Mouse (Mus musculus) spleen, adult 2 months (tissue): ENCODE results near the gene Ocln. TPM values are rescaled to one million over a fixed set of nuclear protein-coding genes. Genes with fewer than 3 reads are reported as not detected.
A peak's percentile ranks its signal among the peaks of the same experiment; 100 is the strongest.
"Not testable (repeated sequence)": the region's sequence is repeated elsewhere in the genome, so short reads cannot be mapped to it uniquely, and the experiment has no call there.

ENCODE experiments used
- DNase-seq, 2 experiments: peaks; one replicate each; pipeline versions ENCODE4 v3.0.0 to v3.0.0-alpha.2; 2012 to 2021; ENCODE audit warnings: low spot score in 2 of 2, low read depth in 1 of 2
- H3K27ac ChIP-seq: fragments of 200-500 bp; 2 replicates; pipeline ENCODE4 v1.5.1; 2012; ENCODE audit warnings: low read length, inconsistent platforms; ENCODE audit not compliant: insufficient read depth
- H3K27me3 ChIP-seq: fragments of 200-500 bp; 2 replicates; pipeline ENCODE4 v1.6.1; 2012; ENCODE audit warnings: mild to moderate bottlenecking, moderate library complexity, low read length, inconsistent platforms; ENCODE audit not compliant: control insufficient read depth, insufficient read depth
- H3K36me3 ChIP-seq: fragments of 200-500 bp; 2 replicates; pipeline ENCODE4 v1.6.1; 2012; ENCODE audit warnings: mild to moderate bottlenecking, low read length, inconsistent platforms; ENCODE audit not compliant: control insufficient read depth, insufficient read depth
- H3K4me1 ChIP-seq: fragments of 200-500 bp; 2 replicates; pipeline ENCODE4 v1.6.1; 2011; ENCODE audit warnings: inconsistent platforms; ENCODE audit not compliant: control insufficient read depth, insufficient read depth, insufficient read length
- H3K4me3 ChIP-seq: fragments of 200-500 bp; 2 replicates; pipeline ENCODE4 v1.5.1; 2011; ENCODE audit warnings: mild to moderate bottlenecking, inconsistent platforms; ENCODE audit not compliant: insufficient read depth, insufficient read length; ENCODE audit errors: extremely low read depth
- CTCF ChIP-seq: fragments of 200-500 bp; IDR thresholded peaks from 2 replicates; pipeline ENCODE4 v1.5.1; 2011; ENCODE audit warnings: mild to moderate bottlenecking, inconsistent platforms; ENCODE audit not compliant: insufficient read depth, insufficient read length, insufficient replicate concordance; ENCODE audit errors: extremely low read depth
- POLR2A ChIP-seq: fragments of 200-500 bp; IDR thresholded peaks from 2 replicates; pipeline ENCODE4 v1.6.1; 2011; ENCODE audit warnings: low read depth, low read length, inconsistent platforms
- WGBS: fragments of 180-500 bp; shearing (Covaris S2); methylation state at CpG from one replicate; pipeline ENCODE4 v1.1.7; 2018; 5-methylcytosine and 5-hydroxymethylcytosine counted together
- polyA plus RNA-seq: library from polyadenylated mRNA; depleted of rRNA; stranded (reverse); fragments of >200 nt; gene quantifications from 2 replicates; pipeline ENCODE4 v1.2.3, GENCODE M21; 2012

The Ocln gene
- polyA plus RNA-seq, 1 experiment: 0.09 TPM

DNA sequence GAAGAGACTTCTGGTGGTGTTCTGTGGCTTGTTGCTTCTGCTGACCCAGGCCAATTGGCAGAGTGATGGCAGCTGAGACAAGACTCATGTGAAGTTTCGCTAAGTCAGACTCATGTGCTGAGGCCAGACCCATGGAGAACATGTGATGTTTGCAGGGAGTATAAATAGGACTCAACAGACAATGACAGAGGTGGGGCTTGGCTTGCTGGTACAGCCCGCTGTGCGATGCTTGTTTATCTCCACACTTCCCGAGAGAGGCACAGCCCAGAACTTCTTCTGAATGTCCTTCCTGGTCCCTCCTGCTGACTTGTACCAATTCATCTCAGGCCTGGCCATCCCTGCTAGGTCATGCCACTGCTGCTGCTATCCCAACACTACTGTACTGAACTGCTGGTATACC is 57.2 kb downstream of the Ocln start:
- no peaks in the 10 kb centered on the region; the same call in 1 of the 2 replicates for H3K27me3 ChIP-seq
- DNase-seq: no peak
- H3K36me3 ChIP-seq: no peaks in the 10 kb centered on the region
- 86% methylated on average over 4 of the region's 4 CpGs for WGBS
- H3K27ac ChIP-seq: no peak overlapping the region
- no peak overlapping the region for H3K4me3 ChIP-seq
- no peaks in the 10 kb centered on the region for H3K4me1 ChIP-seq
- no peak for TF ChIP-seq CTCF
- no peak for TF ChIP-seq POLR2A

DNA sequence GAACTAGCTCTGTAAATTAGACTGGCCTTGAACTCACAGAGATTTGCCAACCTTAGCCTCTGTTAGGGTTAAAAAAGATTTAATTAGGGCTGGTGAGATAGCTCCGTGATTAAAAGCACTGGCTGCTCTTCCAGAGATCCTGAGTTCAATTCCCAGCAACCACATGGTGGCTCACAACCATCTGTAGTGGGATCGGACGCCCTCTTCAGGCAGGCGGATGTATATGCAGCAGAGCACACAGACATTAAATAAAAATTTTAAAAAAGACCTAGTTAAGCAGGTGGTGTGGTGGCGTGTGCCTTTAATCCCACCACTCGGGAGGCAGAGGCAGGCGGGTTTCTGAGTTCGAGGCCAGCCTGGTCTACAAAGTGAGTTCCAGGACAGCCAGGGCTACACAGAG is 58.1 kb downstream of the Ocln start:
- H3K36me3 ChIP-seq, H3K27me3 ChIP-seq, H3K4me1 ChIP-seq, DNase-seq, H3K4me3 ChIP-seq, H3K27ac ChIP-seq: not testable (repeated sequence)
- WGBS: 78% methylated on average over 8 of the region's 8 CpGs

DNA sequence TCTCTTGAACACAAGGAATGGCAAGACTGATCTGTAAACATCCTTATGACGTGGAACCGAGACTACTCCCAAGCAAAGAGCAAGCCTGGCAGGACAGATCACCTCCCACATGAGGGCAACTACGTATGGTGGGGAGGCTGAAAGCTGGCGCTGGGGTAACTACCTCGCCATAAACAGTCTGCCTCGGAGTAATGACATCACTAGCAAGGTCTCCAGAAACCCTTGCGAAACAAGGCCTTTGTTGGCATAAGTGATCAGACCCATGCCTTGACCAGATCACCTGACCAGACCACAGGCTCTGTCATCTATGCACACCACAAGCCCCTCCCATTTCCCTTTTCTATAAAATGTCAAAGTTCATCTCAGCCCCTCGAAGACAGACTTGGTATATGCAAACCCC is 59.2 kb downstream of the Ocln start:
- WGBS: 58% methylated on average over 8 of the region's 8 CpGs
- H3K4me1 ChIP-seq: no peaks in the 10 kb centered on the region
- H3K4me3 ChIP-seq: no peak overlapping the region
- H3K36me3 ChIP-seq: peaks cover 4% of the 10 kb centered on the region
- TF ChIP-seq CTCF (no peak), POLR2A (no peak)
- peak in 1 of 2 experiments; percentile 3 for DNase-seq
- no peak overlapping the region for H3K27ac ChIP-seq
- H3K27me3 ChIP-seq: no peaks in the 10 kb centered on the region; the same call in 1 of the 2 replicates

DNA sequence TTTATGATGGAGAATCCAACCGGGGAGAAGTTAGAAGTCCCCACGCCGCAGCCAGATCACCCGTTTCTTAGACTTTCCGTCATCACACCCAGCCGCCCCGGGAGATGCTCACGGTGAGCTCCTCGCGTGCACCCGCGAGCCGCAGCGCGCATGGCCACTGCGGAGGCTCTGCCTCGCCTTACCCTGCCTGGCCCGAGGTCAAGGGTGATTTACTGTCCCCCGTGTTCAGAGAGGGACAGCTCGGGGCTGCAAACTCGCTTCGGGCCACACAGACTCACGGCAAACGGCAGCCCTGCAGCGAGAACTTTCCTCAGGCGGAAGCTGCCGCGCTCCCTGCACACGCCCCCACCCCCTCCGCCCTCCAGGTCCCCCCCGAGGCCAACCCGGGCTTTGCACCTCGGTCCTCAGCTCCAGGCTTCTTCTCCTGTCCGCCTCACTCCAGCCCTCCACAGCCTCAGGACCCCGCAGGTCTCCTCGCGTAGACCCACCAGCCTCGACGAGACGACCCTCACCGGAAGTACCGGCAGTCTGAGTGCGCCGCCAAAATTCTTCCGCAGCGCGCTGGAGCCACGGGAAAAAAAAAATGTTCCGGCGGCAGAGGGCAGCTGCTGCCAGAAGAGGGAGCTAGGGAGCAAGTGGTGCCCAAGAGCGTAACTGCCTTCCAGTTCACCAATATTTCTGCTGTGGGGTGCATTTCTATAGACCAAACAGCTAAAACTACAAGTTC is 60.3 kb downstream of the Ocln start, which contains the start of gene Gtf2h2:
Gtf2h2 (minus strand) TSS at position 519 of the 727 bp plus-strand sequence.
- H3K27me3 ChIP-seq: no peaks in the 10 kb centered on the region
- peaks cover 7% of the 10 kb centered on the region for H3K36me3 ChIP-seq
- no peaks in the 10 kb centered on the region for H3K4me1 ChIP-seq
- H3K27ac ChIP-seq: peak within 1 kb of the TSS; percentile 92
- under 1% methylated on average over 50 of the region's 51 CpGs for WGBS
- TF ChIP-seq POLR2A (0 out of 2 replicates have a peak, but pooled peaks have one; percentile 8), CTCF (peak; percentile 92)
- H3K4me3 ChIP-seq: peak within 1 kb of the TSS; percentile 100
- DNase-seq: peak; percentile 74 to 77

DNA sequence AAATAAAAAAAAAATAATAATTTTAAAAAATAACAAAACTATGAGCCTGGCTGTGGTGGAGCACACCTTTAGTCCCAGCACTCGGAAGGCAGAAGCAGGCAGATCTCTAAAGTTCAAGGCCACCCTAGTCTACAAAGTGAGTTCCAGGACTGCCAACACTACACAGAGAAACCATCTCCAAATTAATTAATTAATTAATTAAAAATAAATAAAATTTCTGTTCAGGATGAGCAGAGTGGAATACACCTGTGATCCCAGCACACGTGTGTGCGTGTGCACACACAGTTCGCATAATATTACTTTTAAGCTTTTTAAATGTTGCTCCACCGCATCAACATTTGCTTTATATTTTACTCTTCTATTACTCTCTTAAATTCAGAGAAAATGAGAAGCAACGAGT is 60.9 kb downstream of the Ocln start:
- Histone ChIP-seq H3K27ac (peak overlapping the region; percentile 92; the same call in 1 of the 2 replicates), H3K4me1 (no peaks in the 10 kb centered on the region), H3K27me3 (no peaks in the 10 kb centered on the region), H3K4me3 (peak overlapping the region; percentile 100), H3K36me3 (peaks cover 11% of the 10 kb centered on the region)
- DNase-seq: no peak
- 14% methylated on average over 6 of the region's 6 CpGs for WGBS
- TF ChIP-seq CTCF: no peak
- TF ChIP-seq POLR2A: no peak

DNA sequence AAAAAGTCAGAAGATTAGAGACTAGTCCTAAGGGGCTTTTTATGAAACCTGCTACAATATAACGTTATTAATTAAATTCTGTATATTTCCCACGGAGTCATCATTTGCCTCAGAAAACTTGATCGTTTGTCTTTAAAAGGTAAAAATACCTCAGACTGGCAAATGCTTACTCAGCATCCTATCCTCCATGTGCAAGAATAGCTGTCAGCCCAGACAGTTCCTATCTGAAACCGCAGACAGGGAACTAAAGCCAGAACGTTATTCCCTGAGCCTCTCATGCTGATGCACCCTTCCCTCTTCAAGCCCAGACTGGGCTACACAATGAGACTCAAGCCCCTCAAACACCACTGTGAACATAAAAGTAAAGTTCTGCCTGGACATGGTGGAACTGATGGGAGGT is 62.1 kb downstream of the Ocln start:
- Histone ChIP-seq H3K27ac (no peak overlapping the region), H3K36me3 (peaks cover 14% of the 10 kb centered on the region), H3K4me3 (no peak overlapping the region), H3K27me3 (no peaks in the 10 kb centered on the region), H3K4me1 (no peaks in the 10 kb centered on the region)
- DNase-seq: no peak
- TF ChIP-seq POLR2A (no peak), CTCF (no peak)
- WGBS: 68% methylated on average over 5 of the region's 5 CpGs

DNA sequence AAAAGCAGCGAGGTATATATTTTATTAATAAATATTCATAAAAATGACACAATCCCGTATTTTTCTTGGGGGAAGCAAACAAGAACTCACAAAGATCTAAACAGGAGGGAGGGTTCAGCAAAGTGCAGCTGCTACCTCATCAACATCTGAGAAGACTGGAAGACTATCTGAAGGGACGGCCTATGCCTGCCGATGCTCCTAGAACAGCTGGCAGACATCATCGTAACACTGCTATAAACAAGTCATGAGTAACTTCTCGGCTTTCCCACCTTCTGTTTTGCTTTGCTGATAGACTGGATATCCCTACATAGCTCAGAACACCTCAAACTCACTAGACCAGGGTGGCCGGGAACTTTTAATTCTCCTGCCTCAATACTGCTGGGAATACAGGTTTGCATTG is 68.9 kb downstream of the Ocln start:
- no peak for DNase-seq
- no peaks in the 10 kb centered on the region for H3K4me1 ChIP-seq
- no peak for TF ChIP-seq POLR2A
- no peak for TF ChIP-seq CTCF
- H3K36me3 ChIP-seq: peaks cover 28% of the 10 kb centered on the region
- no peak overlapping the region for H3K27ac ChIP-seq
- 94% methylated on average over 7 of the region's 7 CpGs for WGBS
- no peak overlapping the region for H3K4me3 ChIP-seq
- no peaks in the 10 kb centered on the region for H3K27me3 ChIP-seq
